Mouse (Mus musculus) testis, postnatal 10 days (tissue): ENCODE results near the gene Otulin.

ENCODE experiments used
- DNase-seq: peaks from one replicate; pipeline ENCODE4 v3.0.0; 2021; ENCODE audit warnings: low spot score

Gene Otulin

DNA sequence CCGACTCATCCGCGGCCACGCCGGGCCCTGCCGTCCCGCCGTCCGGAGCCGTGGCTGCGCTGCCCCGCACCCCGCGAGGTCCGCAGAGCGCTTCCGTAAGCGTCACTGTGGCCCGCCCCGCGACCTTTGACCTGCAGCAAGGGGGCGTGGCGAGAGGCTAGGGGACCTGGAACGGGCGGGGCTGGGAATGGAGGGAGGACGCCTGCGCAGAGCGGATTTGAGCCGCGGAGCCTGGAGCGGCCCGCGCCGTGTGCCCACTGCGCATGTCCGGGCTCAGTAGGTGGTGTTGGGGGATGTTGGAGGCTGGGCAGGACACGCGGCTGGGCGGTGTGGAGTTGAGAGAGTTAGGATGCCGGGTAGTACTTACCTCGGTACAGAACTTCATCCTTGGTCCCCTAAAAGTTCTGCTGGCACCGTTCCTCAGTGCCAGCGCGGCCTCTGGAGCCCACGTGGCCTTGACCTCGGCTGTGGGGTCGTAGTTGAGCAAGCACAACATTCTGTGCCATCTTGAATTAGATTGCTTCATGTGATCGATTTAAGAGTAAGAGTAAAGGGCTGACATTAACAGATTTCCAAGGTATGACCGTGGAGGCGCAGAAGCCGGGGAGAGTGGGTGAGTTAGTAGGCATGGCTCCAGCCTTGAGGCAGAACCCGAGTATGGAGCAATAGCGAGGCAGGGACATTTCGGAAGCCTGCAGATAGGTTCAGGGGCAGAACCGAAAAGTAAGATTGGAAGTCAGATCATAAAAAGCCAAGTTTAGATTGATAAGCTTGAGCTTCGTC is at the start of gene Otulin:
Gene Otulin, minus strand, starts transcription at position 93 of the 783 bp plus-strand sequence.
- peak; percentile 100 for DNase-seq

DNA sequence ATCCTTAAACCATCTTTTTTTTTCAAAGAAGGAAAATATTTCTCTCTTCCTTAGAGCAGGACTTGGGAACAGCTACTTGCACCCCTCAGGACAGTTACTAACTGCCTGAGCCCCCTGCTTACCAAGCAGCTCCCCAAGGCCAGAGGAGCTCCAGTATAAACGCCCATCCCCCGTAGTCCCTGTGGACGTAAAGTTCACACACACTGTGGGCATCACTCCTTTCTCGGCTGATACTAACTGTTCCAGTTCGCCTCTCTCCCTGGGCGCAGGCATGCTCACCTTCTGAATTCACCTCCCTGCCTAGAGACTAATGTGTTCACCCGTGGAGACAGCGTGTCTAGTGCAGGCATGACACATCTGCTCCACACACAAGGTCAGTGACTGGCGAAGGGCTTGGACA is 48.0 kb upstream of the Otulin start:
- DNase-seq: no peak

DNA sequence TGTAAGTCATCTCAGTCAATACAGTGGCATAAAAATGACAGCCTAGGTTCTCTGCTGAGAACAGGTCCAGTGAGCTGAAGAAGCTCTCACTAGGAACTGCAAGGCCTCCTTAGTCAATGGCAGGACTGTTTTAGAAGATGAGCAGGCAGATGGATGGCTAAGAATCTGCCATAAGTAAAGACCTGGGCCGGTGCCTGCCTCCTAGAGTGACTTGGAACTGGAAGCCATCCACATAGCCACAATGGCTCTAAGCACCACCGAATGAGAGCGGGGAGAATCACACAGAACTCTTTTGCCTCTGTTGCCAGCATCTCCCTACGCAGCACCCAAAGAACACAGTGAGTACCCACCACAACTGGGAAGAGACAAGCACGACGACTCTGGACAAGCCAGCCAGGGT is 47.3 kb upstream of the Otulin start:
- no peak for DNase-seq

DNA sequence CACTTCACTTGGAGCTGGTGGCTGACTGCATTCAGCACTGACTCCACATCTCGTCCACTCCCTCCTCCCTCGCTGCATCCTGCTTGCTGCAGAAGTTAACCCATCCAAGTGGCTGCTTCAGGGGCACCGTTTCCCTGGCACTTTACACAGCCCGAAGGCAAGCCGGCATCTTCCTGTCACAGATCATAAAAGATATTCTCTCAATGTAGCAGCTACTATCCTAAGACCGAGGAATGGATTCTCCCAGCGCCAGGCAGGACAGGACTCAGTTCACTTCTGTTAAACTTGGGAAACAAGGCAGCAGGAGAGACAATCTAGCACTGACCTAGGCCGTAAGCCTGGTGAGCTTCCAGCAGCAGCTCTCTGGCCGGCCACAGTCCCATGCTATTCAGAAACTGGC is 45.7 kb upstream of the Otulin start:
- DNase-seq: no peak

DNA sequence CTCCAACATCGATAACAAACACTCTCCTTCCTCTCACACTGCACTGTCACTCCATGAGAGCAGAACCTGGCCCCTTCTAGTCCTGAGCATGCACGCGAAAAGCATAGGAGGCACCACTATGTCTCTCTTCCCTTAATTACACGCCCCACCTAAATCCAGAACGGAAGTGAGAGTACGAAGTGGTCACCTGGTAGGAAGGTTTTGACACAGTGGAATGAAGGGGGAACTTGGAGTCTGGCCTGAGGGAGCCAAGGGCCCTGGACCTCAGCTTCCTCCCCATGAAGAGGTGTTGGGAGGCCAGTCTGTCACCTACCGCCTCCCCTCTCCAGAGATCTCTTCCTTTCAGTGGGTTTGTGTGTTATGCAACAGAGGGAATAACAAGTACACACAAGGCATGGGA is 44.6 kb upstream of the Otulin start:
- DNase-seq: no peak

DNA sequence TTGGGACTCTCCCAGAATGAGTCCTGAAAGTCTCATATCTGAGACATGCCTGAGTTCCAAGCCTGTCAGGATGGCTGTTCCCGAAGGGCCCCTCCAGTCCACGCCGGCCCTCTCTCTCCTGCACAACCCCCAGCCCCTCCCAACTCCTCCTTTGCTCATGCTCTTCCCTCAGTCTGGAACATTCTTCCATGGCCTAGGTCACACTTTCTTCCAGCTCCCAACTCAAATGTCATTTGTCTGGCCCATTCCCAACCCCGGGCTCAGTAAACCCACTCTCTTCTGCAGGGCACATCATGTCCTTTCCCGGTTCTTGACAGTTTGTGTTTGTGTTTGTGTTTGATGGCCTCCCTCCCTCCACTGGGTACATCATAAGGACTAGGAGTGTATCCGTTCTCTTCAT is 43.5 kb upstream of the Otulin start:
- DNase-seq: no peak

DNA sequence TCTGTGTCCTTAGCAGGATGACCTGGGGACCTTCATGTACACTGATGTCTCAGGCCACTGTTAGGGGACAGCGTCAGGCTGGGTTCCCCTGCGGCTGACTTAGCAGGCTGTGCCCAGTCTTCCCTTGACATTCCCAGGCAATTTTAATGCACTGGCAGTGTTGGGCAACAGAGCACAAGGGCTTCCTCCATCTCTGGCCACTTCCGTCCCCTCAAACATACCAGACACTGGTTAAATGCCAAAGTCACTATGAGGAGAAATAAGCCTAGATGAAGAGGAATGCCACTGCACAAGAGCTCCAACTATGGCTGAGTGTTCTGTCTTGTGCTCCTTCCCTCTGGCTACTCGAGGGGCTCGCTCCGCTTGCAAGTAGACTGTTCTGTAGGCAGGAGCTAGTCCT is 42.7 kb upstream of the Otulin start:
- no peak for DNase-seq

DNA sequence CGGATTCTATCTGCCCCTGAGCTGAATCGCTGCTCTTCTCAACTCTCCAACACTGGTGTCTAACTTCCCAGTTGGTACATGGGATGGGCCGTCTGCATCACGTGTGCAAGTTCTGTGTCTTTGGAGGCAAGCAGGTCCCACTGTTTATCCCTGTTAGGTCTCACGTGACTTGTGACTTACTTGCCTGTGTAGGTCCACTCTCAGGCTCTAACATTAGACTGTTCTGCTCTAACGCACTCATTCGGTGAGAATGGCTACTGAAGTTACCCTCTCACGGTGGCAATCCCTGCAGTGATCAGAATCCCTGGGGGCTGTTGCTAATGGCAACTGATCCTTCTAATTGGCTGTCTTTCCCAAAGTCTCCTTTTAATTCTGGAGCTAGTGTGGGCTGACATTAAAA is 41.8 kb upstream of the Otulin start:
- DNase-seq: no peak

DNA sequence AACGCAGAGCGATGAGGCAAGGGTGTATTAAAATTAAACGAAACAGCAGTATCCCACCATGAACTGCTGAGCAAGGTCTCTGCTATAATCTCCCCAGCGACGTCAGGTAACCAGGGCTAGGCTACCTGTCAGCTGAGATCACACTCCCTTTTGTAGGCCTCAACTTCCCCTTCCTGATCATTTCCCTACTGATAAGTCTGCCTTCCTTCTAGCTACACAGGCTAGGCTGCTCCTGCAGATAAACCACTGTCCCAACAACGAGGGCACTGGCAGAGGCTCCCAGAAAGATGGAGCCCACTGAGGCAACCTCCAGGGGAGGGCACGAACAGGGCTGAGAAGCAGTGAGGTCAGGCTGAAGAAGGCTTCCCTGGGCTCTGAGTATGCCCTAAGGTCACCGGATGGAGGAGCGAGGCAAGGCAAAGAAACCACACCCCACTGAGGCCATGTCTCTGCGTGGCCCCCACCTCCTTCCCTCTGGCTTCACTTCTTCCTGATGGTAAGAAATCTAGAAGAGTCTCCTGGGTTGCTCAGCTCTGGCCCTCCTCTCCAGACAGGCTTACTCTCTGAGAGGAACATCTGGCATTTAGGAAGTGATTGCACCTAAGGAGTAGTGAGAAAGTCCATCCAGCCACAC is 41.2 kb upstream of the Otulin start:
- no peak for DNase-seq

DNA sequence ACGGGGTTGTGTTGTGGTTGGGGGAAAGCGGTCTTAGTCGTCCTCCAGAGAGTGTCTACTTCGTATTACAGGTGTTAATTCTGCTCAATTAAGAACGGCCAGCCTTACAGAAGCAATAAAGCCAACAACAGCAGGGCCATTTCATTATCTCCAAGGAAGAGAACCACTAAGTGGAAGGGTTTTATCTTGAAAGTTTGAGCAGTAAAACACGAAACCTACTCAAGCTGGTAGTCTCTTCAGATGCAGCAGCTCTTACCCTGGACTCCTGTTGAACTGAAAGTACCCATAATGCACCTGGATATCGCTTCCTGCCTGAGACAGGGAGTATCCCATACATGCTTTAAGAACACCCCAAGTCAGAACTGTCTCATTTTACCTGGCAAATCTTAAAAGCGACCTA is 40.2 kb upstream of the Otulin start:
- no peak for DNase-seq

DNA sequence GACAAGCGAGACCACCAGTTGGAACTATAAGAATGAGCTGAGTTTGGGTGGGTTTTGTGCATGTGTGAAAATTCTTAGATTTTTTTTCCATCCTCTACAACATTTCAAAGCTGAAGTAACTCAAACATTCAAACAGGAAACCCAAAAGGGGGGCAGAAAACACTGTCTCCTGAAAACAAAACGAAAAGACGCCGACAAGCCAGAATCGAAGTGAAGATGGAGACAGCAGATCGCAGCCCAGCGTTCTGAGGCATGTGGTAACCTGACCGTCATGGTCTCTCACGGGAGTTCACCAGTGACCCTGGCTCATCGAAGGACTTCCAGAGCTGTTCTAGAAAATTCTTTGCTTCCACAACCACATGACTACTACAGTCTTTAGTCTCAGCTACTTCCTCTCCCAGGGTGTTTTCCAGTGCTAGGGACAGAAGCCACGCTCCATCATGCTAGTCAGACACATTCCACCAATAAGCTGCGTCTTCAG is 39.5 kb upstream of the Otulin start:
- DNase-seq: no peak

DNA sequence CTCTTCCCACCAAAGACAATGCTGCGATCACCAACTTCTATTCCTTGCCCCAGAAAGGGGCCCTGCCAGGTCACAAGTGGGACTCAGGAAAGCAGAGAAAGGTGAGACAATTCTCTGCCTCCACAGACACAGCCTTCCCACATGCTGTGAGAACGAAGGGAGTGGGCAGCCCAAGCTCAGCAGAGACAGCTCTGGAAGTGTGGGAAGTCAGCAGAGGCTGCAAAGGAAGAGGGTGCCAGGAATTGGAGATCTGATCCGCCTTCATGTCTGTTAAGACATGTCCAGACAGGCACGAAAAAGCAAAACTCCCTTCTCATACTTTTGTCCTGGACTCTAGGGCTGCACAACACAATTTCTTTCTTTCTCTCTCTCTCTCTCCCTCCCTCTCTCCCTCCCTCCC is 38.8 kb upstream of the Otulin start:
- DNase-seq: no peak

DNA sequence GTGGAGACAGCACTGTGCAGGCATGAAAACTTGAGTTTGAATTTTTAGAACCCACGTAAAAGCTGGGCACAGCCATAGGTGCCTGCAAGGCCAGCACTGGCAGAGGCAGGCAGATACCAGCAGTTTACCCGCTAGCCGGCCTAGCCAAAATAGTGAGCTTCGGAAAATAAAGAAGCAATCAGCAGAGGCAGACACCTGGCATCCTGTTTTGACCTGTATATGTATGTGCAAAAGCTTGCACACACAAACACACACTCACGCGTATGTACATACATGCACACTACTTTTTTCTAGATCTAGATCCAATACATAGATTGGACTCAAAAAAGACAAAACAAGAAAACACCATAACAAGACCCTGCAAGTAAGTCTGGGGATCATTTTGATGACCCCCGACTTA is 38.1 kb upstream of the Otulin start:
- DNase-seq: no peak

DNA sequence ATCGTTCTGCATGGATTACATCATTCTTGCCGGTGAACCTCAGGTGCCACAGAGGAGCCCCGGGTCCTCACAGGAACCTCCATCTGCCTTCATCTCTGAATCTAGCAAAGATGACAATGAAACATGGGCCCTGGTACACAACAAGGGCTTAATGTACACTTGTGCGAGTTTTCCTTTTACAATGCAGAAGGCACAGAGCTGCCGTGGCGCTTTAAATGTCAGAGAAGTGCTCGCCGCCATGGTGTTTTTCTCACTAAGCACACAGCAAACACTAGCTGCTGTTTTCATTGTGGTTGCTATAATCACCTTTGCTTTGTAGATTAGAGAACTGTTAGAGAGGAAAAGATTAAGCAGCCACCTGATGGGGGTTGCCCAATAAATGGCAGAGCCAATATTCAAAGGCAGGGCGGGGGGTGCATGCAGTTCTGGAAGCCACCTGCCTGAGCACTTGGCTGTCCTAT is 37.5 kb upstream of the Otulin start:
- no peak for DNase-seq

DNA sequence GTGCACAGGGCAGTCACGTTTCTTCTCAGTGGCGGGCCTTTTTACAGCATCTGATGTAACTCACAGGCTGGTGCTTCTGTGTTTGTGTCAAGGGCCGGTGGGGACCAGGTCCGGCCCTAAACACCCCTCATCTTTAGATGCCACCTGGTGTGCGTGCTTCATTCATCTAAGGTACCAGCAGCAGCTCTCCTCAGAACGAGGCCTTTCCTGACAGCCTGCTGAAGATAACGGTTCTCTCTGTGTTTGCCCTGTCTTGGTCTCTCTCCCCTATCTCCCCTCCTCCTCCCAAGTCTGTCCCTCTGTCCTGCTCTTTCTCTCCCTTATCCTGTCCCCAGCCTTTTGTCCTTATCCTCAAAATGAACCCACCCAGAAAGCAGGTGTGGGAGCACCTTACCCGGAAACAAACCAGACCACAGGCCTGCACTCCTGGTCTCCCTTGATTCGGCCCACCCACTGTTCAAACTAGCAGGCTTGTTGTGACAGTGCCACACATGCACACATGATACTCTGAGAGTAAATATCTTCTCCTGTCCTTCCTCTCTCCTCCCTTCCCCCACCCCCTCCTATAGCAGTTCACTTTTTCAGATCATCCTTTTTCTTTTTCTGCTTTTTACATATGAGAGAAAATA is 36.5 kb upstream of the Otulin start:
- DNase-seq: no peak

DNA sequence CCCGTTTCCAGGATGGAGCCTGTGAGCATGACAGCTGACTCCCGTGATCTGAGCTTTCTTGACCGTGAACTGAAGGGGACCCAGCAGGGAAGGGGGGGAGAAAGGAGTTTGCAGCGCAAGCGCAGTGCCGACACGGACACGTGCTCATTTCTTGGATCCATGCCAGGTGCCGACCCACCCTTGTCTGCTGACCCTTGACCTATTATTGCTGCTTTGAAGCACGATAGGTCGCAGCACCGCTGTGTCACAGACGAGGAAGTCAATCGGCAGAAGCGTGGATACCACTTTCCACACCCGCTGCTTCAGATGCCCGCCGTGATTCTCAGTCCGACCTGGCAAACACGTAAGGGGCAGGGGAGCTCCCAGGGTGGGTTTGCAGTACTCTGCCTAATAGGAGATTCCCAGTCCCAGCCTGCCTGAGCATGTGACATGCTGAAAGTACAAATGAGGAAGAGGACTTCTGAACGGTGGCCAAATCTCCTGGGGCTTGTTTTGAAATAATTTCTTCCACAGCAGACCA is 35.0 kb upstream of the Otulin start:
- peak; percentile 63 for DNase-seq

DNA sequence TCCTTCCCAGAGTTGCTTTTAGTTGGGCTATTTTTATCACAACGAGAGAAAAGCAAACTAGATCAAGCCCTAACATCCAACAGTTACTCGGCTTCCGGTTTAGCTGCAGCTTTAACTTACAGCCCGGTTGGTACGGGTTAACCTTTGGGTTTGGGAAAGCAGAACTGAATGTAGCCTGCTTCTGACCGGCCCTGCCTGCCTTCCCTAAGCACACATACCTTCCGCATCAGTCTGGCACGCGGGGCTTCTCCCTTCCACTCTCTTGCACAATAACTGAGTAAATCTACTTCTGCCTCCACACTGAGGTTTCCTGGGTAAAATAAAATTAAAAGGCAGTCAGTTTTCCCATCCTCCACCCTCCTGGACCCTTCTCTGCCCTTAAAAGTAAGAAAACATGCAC is 33.6 kb upstream of the Otulin start:
- no peak for DNase-seq

DNA sequence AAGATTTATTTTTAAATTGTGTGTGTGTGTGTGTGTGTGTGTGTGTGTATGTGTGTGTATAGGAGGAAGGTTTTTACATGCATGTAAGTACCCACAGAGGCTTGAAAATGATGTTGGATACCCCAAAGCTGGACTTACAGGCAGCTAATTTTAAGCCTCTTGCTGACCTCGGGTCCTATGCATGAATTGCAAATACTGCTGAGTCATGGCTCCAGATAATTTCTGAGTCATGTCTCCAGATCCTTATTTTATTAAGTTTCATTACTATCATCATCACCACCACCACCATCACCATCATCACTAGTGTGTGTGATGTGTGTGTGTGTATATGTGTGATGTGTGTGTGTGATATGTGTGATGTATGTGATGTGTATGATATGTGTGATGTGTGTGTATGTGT is 32.2 kb upstream of the Otulin start:
- no peak for DNase-seq

DNA sequence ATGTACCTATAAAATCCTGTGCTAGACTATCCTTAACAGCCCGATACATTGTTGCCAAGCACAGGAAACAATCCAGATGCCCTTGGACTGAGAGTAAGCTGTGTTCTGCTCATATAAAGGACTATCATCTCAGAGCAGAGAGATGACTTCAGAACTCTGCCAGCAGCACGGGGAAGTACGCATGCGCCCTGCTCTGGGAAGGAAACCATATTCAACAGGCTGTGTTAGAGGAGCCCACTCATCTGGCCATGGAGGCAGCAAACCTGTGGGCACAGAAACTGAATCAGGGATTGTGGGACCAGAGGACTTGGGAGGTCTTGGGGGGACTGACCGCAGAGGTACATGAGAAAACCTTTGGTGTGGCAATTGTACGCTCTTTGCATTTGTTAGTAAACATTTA is 31.2 kb upstream of the Otulin start:
- DNase-seq: peak; percentile 81

DNA sequence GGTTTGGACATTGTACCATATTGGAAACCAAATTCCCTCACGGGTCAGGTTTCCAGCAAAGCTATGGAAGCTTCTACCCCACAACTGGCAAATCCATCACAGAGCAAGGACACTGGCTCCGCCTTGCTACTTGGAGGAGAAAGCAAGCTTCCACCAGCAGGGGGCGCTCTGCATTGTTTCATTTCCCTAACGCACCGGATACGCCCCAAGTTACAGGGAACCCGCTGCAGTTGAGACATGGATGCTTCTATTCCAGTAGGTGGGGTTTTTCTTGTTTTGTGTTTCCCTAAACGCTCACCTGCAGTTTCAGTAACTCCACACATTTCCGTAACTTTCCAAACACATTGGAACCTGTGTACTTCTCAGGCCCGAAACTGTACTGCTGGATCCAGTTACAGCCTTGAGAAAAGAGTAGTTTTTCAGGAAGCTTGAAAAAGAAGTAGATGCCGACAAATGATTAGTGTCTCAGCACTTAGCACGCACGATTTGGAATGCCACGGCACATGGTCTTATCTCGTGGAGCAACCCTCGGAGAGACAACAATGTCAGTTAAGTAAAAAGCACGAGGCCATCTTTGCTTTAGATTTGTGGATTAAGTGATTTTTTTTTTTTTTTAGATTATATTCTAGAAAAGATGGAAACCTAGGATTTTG is 29.2 kb upstream of the Otulin start:
- DNase-seq: peak; percentile 96

DNA sequence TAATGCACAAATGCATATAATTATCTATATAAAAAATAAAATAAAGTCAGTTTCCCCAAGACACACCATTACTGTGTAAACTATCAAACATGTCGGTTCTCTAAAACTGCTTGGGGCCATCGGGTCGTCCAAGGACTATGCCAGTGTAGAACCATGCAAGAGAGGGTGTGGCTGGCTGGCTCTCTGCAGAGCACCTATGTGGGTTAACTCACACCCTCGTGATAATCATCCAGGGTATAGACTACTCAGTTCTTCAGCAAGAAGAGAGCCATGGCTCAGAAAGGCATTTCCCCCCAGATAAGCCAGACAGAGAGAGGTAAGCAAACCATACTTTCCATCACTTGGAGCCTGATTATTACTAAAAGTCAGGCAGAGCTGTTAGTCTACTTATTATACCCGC is 28.6 kb upstream of the Otulin start:
- DNase-seq: peak; percentile 30

DNA sequence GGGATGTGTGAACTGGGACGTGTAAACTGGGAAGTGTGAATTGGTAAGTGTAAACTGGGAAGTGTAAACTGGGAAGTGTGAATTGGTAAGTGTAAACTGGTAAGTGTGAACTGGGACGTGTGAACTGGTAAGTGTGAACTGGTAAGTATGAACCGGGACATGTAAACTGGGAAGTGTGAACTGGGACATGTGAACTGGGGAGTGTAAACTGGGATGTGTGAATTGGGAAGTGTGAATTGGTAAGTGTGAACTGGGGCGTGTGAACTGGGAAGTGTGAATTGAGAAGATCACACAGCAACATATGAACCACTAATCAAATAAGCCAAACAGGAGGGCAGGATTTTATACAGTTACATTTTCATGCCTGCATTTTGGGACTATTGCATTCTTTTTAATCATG is 27.9 kb upstream of the Otulin start:
- DNase-seq: no peak
